Mouse (Mus musculus) bone marrow, adult 2 months (tissue): Measurements from ENCODE around the gene Serpinb6d.

Experiments used
- CTCF ChIP-seq: fragments of 200-500 bp; IDR thresholded peaks from 2 replicates; pipeline ENCODE4 v1.5.1; 2011; ENCODE audit warnings: low read length, control low read depth; ENCODE audit not compliant: control insufficient read depth, insufficient read depth
- POLR2A ChIP-seq: fragments of 200-500 bp; IDR thresholded peaks from 2 replicates; pipeline ENCODE4 v1.6.1; 2011; ENCODE audit warnings: low read depth, mild to moderate bottlenecking, control low read depth, low read length, borderline replicate concordance; ENCODE audit not compliant: control insufficient read depth

DNA sequence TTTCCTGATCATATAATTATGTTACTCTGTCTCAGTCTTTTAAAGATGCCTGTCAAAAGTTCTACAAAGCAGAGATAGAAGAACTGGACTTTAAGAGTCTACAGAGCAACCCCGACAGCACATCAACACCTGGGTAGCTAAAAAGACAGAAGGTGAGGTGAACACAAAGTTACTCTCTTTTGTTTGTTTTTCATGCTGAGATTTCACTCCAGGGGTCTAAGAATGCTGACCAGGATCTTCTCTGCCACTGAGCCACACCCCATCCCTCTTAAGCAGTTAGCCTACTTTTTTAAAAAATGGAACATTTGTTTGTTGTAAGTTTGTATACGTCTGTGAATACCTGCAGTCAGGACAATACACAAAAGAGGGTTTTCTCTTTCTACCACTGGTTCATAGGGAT, 59.1 kb downstream of the Serpinb6d start:
- no peak for TF ChIP-seq CTCF
- no peak for TF ChIP-seq POLR2A
